Mouse (Mus musculus): ENCODE measurements around the gene Cd248. TPM values are rescaled to one million over a fixed set of nuclear protein-coding genes. Genes with fewer than 3 reads are reported as not detected.

Gene Cd248
- total RNA-seq, 1 experiment from 2014 or later = not detected

GRCm38 (mm10) chr19:5051031-5051430 lies 16.8 kb upstream of the Cd248 start:
- ATAC-seq (ENCODE audit: extremely low read depth, insufficient number of reproducible peaks, low FRiP score, poor library complexity, severe bottlenecking) = no peak

GRCm38 (mm10) chr19:5051515-5051914 lies 16.4 kb upstream of the Cd248 start:
- no peak for ATAC-seq (ENCODE audit: extremely low read depth, insufficient number of reproducible peaks, low FRiP score, poor library complexity, severe bottlenecking)

GRCm38 (mm10) chr19:5052166-5052822 lies 15.6 kb upstream of the Cd248 start:
- no peak for ATAC-seq (ENCODE audit: extremely low read depth, insufficient number of reproducible peaks, low FRiP score, poor library complexity, severe bottlenecking)

GRCm38 (mm10) chr19:5052853-5053252 lies 15.0 kb upstream of the Cd248 start:
- ATAC-seq (ENCODE audit: extremely low read depth, insufficient number of reproducible peaks, low FRiP score, poor library complexity, severe bottlenecking) = no peak

- ATAC-seq (ENCODE audit: extremely low read depth, insufficient number of reproducible peaks, low FRiP score, poor library complexity, severe bottlenecking) = no peak
These were observed 14.0 kb upstream of the Cd248 start for GRCm38 (mm10) chr19:5053909-5054308.

GRCm38 (mm10) chr19:5056251-5056650 lies 11.6 kb upstream of the Cd248 start:
- no peak for ATAC-seq (ENCODE audit: extremely low read depth, insufficient number of reproducible peaks, low FRiP score, poor library complexity, severe bottlenecking)

GRCm38 (mm10) chr19:5057876-5058775 lies 9.8 kb upstream of the Cd248 start:
- no peak for ATAC-seq (ENCODE audit: extremely low read depth, insufficient number of reproducible peaks, low FRiP score, poor library complexity, severe bottlenecking)

- no peak for ATAC-seq (ENCODE audit: extremely low read depth, insufficient number of reproducible peaks, low FRiP score, poor library complexity, severe bottlenecking)
These were observed 8.8 kb upstream of the Cd248 start for GRCm38 (mm10) chr19:5058801-5059771.

- no peak for ATAC-seq (ENCODE audit: extremely low read depth, insufficient number of reproducible peaks, low FRiP score, poor library complexity, severe bottlenecking)
These were observed 7.2 kb upstream of the Cd248 start for GRCm38 (mm10) chr19:5060365-5061330.

GRCm38 (mm10) chr19:5062041-5062440 lies 5.8 kb upstream of the Cd248 start:
- ATAC-seq (ENCODE audit: extremely low read depth, insufficient number of reproducible peaks, low FRiP score, poor library complexity, severe bottlenecking) = no peak

GRCm38 (mm10) chr19:5062446-5062845 lies 5.4 kb upstream of the Cd248 start:
- ATAC-seq (ENCODE audit: extremely low read depth, insufficient number of reproducible peaks, low FRiP score, poor library complexity, severe bottlenecking) = no peak

- no peak for ATAC-seq (ENCODE audit: extremely low read depth, insufficient number of reproducible peaks, low FRiP score, poor library complexity, severe bottlenecking)
These were observed 2.8 kb upstream of the Cd248 start for GRCm38 (mm10) chr19:5065104-5065503.

- no peak for ATAC-seq (ENCODE audit: extremely low read depth, insufficient number of reproducible peaks, low FRiP score, poor library complexity, severe bottlenecking)
These were observed 658 bp upstream of the Cd248 start for GRCm38 (mm10) chr19:5067040-5067799.

- no peak for ATAC-seq (ENCODE audit: extremely low read depth, insufficient number of reproducible peaks, low FRiP score, poor library complexity, severe bottlenecking)
These were observed 824 bp downstream of the Cd248 start for GRCm38 (mm10) chr19:5068570-5069234.

- ATAC-seq (ENCODE audit: extremely low read depth, insufficient number of reproducible peaks, low FRiP score, poor library complexity, severe bottlenecking) = no peak
These were observed 1.6 kb downstream of the Cd248 start for GRCm38 (mm10) chr19:5069486-5069885.

GRCm38 (mm10) chr19:5069978-5070377 lies 2.1 kb downstream of the Cd248 start:
- no peak for ATAC-seq (ENCODE audit: extremely low read depth, insufficient number of reproducible peaks, low FRiP score, poor library complexity, severe bottlenecking)

- no peak for ATAC-seq (ENCODE audit: extremely low read depth, insufficient number of reproducible peaks, low FRiP score, poor library complexity, severe bottlenecking)
These were observed 3.2 kb downstream of the Cd248 start for GRCm38 (mm10) chr19:5071077-5071476.
